Mouse (Mus musculus) fibroblast of lung, adult 2 months (primary cell): ENCODE data around the gene Prkar1b.

Experiments
- DNase-seq: peaks from one replicate; pipeline ENCODE4 v3.0.0-alpha.2; 2011; ENCODE audit warnings: low read depth

Gene Prkar1b

DNA sequence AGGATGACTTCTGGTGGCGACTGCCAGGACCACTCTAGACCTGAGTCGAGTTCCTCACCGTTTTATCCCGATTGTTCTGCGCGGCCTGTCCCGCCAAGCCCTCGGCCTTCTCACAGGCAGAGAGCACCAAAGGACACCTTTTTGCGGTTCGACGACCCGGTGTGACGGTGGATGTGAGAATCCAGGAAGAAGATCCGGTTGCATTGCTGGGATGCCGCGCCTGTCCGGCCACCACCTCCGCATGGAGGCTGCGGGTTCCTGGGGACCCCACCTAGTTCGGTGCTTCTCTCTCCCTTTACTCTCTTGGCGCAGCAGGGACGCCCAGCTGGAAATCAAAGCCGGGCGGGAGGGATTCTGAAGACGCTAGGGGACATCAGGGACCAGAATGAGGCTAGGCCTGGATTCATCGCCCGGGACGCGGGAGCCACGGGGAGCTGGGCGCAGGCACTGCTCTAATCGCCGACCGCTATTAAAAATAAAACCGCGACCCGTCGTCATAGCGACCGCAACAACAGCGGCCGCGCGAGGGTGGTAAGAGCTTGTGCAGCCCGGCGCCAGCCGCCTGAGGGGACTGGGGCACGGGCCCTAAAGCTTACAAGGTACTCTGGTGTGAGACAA lies 152.5 kb downstream of the Prkar1b start, which contains the start of gene Pdgfa:
Gene Pdgfa, minus strand, starts transcription at position 200 of the 618 bp plus-strand sequence.
- no peak for DNase-seq

DNA sequence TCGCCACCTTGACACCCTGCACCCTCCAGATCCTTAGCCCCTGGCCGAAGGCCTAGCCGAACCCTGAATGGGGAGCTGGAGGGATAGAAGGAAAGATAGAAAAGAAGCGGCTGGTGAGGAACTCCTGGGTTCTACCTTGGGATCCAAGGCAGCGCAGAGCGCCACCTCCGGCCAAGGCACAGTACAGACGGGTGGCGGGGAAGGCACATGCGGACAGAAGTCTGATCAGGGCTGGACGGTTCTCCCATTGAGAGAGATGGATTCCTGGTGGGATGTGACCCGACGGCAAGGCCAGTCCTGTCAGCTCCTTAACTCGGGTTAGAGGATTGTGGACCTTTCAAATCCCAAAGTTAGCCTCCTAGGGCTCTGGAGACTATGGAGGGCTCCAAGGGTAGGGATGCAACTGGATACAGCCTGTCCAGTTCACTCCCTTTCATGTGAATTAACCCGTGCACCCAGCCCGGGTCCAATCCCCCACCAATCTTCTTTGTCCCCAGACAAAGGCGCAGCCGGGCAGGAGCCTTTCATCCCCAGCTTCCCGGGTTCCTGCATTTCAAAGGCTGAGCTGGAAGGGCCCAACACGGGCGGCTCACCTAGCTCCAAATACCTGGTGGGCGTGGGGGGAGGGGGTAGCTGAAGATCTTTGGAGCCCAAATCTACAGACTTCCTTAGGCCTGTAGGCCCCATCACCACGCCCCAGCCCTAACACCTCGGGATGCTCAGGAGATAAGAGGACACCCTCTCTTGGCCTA lies 153.3 kb downstream of the Prkar1b start:
- no peak for DNase-seq

DNA sequence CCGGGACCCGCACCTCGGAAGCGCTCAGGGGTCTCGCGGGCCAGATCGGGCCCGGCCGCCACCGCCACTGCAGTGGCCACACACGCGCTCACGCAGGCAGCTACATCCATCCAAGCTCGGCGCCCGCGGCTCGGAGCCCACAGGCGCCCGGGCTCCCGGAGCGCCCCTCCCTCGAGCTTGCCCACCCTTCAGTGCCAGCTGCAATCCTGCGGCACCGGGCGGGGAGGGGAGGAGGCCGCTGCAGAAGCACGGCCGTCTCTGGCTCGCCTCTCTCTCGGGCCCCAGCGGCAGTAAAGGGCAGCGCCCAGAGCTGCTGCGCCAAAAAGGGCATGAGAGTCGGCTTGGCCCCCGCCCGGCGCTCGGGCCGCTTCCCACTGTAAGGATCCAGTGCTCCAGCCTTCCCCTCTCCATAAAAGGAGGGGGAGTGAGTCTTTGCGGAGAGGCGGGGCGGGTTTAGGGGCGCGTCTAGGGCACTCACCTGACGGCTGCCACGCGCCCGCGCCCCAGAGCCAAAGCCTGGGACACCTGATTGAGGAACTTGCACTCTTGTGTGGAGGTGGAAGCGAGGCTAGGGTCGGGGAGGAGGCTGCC lies 154.0 kb downstream of the Prkar1b start:
- no peak for DNase-seq

DNA sequence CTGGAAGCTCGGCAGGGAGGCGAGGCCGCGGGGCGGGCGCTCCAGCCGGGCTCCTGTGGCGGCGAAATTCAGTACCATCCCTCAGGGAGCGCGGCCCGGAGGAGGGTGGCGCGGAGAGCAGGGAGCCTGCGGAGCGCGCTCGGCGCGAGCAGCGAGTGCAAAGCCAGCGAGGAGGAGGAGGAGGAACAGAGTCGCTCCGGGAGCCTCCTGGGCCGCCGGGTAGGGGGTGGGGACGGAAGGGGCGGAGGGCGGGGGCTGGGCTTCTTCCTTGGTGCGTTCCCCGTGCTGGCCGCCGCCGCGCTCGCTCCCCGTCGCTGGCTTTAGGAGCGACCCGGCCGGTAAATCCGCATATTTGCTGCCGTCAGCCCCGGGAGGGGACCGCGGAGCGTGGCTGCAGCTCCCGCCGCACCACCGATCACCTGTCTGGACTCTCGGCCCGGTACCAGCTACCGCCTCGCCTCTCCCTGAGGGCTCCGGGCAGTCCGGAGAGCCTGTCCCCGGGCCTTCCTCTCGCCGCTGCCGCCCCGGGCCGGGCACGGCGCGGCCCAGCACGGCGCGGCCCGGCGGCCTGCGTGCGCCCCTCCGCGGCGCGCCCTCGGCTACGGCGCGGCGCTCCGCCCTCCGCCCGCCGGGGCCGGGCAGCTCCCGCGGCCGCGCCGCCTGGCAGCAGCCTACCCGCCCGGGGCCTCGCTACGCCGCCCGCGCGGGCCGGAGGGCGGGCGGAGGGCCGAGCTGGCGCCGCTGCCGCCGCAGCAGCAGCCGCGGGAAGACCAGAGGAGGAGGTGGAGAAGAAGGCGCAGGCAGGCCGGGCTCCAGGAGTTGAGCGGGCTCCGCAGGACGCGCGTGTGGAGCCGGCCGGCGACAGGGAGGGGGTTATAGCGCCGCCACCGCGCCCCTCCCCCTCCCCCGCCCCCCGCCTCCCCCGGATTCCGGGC lies 154.7 kb downstream of the Prkar1b start:
- no peak for DNase-seq

DNA sequence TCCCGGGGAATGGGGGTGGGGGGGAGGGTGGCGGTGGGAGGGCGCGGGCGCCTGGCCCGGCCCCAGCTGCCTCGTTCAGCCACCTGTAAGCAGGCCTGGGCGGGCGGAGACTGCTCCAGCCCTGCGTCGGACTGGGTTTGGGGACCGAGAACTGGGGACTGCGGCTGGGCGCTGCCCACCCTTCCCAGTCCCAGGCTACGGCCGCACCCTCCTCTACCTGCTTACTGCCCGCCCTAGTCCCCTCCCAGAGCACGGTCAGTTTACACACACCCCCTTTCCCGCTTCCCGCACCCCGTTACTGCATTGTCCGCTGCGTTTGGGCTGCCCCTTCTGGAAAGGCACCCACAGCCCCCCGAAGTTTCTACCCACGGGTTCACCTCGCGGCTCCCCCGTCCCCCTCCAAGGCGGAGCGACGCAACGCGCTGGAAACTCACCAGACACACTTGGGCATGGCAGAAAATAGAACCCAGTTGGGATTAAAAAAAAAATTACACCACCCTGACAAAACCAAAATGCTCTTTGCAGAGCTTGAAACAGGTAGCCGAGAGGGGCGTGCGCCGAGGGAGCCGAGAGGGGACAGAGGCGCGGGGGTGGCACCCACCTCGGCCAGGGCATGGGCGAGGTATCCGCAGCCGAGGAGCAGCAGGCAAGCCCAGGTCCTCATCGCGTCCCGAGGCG lies 155.6 kb downstream of the Prkar1b start:
- no peak for DNase-seq

DNA sequence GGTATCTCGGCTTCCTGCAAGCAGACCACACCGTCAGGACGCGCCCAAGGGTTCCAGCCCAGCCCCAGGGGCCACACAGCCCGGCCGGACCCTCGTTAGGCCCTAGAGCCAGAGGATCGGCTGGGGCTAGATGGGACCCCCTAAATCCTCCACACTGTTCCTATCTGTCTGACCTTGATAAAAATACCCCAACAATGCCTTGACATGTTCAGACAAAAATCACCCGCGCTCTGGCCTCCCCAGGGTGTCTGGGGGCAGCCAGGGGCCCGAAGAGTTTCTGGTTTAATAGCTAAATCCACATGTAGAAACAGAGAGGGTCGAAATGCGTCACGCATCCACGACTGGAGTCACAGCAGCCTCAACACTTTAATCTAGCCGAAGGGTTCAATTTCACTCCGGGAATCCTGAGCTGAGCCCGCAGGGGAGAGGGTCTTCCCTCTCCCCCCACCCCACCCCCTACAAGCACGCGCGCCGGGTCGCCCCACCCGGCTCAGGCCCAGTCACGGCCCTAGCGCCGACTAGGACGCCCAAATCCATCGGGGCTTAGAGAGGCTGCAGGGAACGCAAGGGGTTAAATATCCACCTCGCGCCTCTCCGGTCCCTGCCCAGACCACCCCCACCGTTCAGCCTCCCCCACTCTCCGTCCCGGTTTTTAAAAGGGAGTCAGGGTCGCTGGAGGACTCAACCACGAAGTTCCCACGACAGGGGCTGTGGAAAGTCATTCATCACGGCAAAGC lies 156.3 kb downstream of the Prkar1b start:
- no peak for DNase-seq

DNA sequence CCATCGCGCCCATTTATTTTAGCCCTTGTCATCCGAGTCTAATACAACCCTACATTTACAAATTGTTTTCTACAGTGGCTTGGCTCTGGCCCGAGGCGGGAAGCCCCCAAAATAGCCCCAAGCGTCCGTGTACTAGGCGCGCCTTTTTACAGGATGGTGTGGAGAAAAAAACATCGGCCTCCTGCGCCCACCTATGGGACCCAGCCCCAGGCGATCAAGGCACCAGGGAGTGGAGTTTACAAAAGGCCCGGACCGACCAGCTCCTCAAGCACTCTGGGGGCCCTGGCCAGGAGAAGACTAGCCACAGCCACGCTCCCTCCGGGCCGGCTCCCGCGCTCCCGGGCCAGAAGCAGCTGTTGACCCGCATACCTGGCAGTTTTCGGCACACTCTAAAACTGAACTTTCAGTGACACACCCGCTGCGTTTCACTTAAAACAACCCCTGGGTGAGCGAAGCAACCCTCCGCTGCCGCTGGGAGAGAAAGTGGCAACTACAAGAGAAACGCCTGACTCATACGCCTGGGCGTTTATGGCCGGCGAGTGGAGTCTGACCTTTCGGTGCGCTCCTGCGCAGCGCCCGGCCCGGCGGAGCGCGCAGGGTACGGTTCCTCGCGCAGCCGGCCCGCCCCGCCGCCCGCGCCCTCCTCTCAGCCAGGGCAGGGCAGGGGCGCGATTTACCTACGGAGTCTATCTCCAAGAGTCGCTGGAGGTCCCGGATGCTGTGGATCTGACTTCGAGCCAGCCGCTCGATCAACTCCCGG lies 157.0 kb downstream of the Prkar1b start:
- DNase-seq, result no peak

DNA sequence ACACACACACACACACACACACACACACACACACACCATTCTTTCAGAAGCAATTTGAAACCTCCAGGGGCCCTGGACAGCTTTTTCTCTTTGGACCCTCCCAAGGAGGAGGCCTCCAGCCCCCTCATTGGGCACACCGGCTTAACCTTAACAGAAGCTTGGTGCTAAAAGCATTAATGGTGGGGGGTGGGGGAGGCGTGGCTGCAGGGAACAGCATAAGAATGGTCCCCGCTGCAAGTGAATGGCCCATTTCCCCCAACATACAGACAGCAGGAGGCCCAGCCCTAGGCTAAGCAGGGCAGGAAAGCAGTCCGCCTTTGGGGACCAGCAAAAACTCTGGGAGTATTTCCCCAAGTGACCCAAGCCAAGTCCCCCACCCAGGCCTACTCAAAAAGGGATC lies 158.1 kb downstream of the Prkar1b start:
- DNase-seq, result no peak

DNA sequence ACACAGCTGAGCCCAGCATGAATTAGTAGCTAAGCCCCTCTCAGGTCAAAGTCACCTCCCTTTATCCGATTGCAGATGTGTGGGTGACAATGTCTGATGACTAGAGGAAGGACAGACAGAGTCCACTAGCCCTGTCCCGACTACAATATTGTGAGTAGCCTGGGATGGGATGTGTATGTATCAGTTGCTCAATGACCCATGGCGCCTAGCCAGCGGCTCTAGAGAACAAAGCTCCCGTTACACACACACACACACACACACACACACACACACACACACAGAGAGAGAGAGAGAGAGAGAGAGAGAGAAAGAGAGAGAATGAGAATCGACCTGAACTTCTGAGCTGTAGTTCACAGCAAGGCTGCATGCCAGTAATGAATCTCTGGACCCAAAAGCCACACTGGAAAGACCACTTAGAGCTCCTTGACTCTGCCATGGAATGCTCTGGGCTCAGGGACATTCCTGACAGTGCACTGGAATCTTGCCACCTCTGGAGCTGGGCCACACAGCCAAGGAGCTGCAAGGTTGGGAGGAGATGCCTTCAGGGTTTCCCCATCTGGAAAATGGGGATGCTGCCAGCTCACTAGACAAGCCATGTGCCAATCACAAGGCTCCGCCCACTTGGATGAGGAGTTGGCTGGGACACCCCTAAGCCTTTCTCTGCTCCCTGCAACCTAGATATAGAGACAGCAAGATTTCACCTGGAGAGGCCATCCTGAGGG lies 159.0 kb downstream of the Prkar1b start:
- no peak for DNase-seq

DNA sequence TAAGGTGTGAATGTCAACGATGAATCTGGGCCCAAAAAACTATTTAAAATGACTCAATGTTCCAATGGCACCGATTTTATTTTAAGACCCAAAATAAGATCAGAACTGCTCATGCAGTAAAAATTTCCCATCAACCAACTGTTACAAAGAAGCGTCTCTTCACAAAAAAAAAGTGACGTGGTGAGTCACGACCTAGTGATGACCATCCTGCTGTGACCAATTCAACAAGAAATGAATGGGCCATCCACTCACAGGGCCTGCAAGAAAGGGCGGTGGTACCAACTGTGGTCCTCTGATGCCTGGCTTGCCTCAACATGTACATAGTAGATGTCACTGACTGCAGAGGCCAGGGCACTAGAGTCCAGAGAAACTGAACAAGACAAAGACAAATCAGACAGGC lies 160.2 kb downstream of the Prkar1b start:
- DNase-seq, result no peak

DNA sequence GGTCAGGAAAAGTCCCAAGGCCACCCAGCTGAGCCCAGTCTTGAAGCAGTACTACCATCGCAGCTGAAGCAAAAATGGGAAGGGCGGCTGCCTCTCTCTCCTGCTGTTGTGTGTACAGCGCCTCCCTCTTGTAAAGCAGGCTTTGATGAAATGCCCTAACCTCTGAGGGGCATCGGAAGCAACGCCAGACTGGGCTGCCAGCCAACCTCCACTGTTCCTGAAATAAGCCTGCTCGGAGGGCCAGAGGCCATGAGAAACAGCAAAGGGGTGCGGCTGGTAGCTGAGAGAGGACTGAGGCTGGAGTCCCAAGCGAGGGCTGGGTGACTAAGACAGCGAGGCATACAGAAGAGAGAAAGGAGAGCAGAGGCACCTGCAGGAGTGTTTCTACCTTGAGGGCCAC lies 161.0 kb downstream of the Prkar1b start:
- no peak for DNase-seq

DNA sequence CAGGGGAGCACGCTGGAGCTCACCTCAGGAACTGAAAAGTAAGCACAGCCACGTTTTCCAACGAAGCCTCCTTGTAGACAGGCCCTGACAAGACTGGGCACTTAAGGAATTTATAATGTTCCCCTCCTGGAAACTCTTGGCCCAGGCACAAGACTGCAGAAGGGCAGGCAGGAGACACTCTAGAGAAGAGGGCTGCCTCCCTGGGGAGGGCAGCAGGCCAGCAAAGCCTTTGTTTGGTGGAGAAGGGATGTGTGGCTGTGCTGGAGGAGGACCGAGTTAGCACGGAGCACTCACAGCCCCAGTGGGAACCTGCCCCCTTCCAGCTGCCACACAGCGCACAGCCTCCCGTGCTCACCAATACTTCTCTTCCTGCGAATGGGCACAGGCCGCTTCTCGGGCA lies 161.8 kb downstream of the Prkar1b start:
- no peak for DNase-seq

DNA sequence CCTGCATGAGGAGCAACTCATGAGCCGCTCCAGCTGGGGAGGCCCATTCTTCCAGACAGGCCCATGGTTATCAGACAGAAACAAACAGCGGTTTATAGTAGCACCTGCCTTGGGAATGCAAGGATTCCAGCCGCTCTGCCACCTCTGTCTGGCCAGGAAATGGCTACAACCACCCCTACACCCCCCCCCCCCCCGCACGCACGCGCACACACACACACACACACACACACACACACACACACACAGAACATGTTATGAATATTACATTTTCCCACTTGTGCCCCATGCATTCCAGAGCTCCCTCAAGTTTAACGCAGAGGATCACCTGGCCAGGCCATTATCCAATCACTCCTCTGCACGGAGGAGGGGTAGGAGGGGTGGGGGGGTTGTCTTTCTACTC lies 167.9 kb downstream of the Prkar1b start:
- no peak for DNase-seq

DNA sequence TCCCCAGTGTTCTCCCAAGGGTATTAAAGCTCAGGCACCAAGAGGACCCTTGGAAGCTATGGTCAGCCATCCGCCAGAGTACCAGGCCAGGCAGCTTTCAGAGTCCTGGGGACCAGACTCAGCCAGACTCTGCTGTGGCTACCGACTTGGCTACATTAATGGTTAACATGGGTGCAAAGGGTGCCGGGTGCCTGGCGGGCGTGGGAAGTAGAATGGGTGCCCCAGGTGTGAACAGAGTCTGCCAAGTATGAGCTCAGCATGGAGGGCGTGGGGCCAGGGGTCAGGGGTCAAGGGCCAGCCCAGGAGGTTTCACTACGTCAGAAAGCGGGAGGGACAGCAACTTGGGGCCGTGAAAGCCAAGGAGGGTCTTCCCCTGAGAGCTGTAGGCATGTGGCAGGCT lies 169.2 kb downstream of the Prkar1b start:
- no peak for DNase-seq

DNA sequence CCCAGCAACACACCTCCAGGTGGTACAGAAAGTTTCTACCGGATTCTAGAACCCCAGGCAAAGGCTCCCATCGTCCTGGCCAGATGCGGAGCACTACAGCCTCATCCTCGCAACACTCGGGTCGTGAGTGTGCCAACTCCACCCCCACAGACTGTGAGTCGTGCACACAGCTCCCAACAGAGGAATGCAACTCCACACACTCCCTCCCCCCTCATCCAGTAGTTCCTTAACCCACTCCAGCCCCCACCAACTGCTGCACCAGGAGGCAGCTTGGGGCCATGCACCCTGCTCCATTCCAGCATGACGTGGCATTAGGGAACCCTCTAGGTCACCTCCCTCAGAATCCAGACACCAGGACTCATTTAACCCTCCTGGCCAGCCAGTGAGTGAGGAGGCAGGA lies 170.0 kb downstream of the Prkar1b start:
- DNase-seq, result no peak

DNA sequence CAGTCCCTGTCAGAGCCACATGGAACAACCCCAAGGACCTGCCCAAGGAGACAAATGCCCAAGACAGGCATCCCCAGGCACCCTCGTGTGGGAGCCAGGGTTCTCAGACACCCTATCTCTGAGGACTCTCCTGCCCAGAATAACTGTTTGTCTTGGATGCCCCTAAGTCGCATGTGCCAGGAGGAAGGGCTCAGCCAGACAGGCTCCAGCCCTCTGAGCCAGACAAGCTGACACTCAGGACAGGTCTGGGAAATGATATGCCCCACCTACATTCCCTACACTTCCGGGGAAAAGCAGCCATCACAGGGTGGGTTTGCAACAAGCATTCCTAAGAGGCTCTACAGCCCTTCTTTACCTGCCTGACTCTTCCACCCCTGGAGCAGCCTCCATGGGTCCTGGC lies 172.0 kb downstream of the Prkar1b start:
- DNase-seq, result no peak

DNA sequence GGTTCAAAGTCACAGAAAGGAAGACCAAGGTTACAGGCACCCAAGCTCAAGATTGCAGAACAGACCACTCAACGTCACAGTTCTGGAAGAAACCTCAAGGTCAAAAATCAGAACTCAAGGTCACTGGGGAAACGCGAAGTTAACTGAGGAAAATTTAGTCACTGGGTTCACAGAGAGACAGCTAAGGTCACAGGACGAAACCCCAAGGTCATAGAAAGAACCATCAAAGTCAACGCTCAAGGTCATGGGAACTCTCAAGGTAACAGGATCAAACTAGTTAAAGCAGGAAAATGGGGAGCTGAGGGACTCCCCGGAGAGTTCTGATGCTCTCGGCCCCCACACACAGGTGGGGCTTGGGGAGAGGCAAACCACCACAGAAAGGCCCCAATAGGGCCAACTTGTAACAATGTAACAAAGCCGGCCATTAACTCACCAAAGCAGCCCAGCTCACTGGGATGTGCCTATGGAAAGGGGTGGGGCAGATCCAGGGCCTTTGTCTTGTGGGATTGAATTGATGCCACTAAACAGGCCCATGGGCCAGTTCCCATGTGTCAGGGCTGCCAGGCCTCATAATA lies 174.8 kb downstream of the Prkar1b start:
- DNase-seq, result no peak

DNA sequence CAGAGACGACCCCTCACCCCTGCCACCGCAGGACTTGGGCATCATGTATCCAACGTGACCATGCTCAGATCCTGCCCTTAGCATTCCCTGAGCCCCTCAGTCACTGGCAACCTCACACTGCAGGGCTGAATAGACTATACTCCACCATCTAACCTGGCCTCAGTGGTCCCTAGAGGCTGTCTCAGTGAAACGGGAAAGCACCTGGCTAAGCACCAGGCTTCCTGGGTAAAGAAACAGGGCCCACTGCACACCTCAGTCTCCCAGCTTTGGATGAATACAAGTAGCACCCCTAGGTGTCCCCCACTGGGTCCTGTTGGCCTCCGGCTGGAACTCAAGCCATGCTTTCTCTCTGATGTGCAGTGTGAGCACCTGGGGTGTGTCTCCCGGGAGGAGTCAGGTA lies 176.3 kb downstream of the Prkar1b start:
- no peak for DNase-seq

DNA sequence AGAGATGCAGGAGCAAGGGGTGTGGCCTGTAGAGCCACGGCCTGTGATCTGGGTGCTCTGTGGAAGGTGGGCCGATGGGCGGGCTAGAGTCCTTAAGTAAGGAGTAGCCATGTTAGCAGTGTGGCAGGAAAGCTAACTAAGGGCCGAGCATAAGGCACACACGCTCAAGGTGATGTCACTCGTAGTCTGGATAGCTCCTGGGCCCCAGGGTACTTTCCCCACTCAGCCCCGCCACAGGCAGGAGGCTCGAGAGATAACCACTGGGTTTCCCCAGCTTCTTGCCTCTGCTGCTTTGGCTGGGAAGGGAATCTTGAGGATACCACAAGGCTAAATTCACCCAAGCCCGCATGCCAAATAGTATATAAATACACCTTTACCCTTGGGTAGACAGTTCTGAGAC lies 178.4 kb downstream of the Prkar1b start:
- DNase-seq, result no peak
